Mouse (Mus musculus): ENCODE results near the gene Sspo.

- TF ChIP-seq ZNF384 (IDR thresholded peaks at IDR 0.05; ENCODE audit: low read depth, low read length): no peak
- TF ChIP-seq ZC3H11A (IDR thresholded peaks at IDR 0.05; ENCODE audit: borderline replicate concordance, low read depth, low read length): no peak
These were observed 12.2 kb upstream of the Sspo start for GRCm38 (mm10) chr6:48435706-48436349.

Measured in ES-E14 (cell line).